Mouse (Mus musculus): Measurements from ENCODE around the gene Tor1aip2. TPM values are rescaled to one million over a fixed set of nuclear protein-coding genes. Genes with fewer than 3 reads are reported as not detected.

Tor1aip2 gene
- polyA plus RNA-seq, 1 experiment: 1.4 TPM

DNA sequence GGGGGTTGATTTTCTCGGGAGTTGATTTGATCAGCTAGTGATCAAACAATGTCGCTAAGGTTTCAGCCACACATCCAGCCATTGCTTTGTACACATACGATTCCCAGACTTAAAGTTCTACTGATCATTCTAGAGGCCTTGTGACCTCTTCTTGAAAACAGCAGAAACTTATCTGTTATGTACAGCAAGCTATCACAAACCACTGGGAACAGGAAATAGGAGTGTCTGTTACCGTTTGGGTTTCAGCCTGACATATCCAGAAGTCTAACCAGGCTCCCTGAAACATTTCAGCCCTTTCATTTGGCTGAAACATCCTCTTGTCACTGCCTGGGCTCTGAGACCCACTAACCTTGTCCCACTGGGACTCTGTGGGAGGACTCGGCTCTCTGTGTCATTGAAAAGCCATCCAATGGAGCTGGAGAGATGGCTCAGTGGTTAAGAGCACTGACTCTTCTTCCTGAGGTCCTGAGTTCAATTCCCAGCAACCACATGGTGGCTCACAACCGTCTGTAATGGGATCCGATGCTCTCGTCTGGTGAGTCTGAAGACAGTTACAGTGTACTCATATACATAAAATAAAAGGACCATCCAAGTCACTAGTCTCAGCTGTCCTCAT is 78.8 kb downstream of the Tor1aip2 start:
- TF ChIP-seq GATA1 (IDR thresholded peaks at IDR 0.05; ENCODE audit: low read length) (no peak), TAL1 (IDR thresholded peaks at IDR 0.05; ENCODE audit: low read length) (no peak)

GRCm38 (mm10) chr1:156116770-156117169 is 81.6 kb downstream of the Tor1aip2 start:
- H3K27me3 ChIP-seq (ENCODE audit: control insufficient read depth): no peaks in the 10 kb centered on the region
- no peak for TF ChIP-seq TAL1 (IDR thresholded peaks at IDR 0.05; ENCODE audit: low read length)
- no peak for TF ChIP-seq GATA1 (IDR thresholded peaks at IDR 0.05; ENCODE audit: low read length)
- H3K36me3 ChIP-seq (ENCODE audit: control insufficient read depth): no peaks in the 10 kb centered on the region
- H3K9me3 ChIP-seq (ENCODE audit: control insufficient read depth, low read length): no peaks in the 10 kb centered on the region
- H3K4me1 ChIP-seq (ENCODE audit: control insufficient read depth): peaks cover 26% of the 10 kb centered on the region
- no peak overlapping the region for H3K4me3 ChIP-seq (replicated peaks)

More for the DNA sequence above, 78.8 kb downstream of the Tor1aip2 start:
- no peaks in the 10 kb centered on the region for H3K27me3 ChIP-seq (ENCODE audit: control insufficient read depth)
- no peaks in the 10 kb centered on the region for H3K36me3 ChIP-seq (ENCODE audit: control insufficient read depth)
- peaks cover 26% of the 10 kb centered on the region for H3K4me1 ChIP-seq (ENCODE audit: control insufficient read depth)
- no peak overlapping the region for H3K4me3 ChIP-seq (replicated peaks)
- H3K9me3 ChIP-seq (ENCODE audit: control insufficient read depth, low read length): no peaks in the 10 kb centered on the region

Other genes starting within 250 kb of the Tor1aip2 start
- gene Qsox1, start 222.5 kb upstream of the Tor1aip2 start, polyA plus RNA-seq (2012): 0.60 and 1.2 TPM in 2 replicates
- 0.15 and 0.38 TPM in 2 replicates for gene Cep350, start 62.1 kb upstream of the Tor1aip2 start, polyA plus RNA-seq (2012)
- 2.6 and 3.1 TPM in 2 replicates for gene Tor1aip1, start 1.1 kb downstream of the Tor1aip2 start, polyA plus RNA-seq (2012)
- gene Fam163a, start 169.6 kb downstream of the Tor1aip2 start, polyA plus RNA-seq (2012): 0.02 TPM in 1 of 2 replicates, not detected in the other